Mouse (Mus musculus) spleen, adult 2 months (tissue): ENCODE measurements around the gene Ly86.

Experiments
- CTCF ChIP-seq: fragments of 200-500 bp; IDR thresholded peaks from 2 replicates; pipeline ENCODE4 v1.5.1; 2011; ENCODE audit warnings: mild to moderate bottlenecking, inconsistent platforms; ENCODE audit not compliant: insufficient read depth, insufficient read length, insufficient replicate concordance; ENCODE audit errors: extremely low read depth
- POLR2A ChIP-seq: fragments of 200-500 bp; IDR thresholded peaks from 2 replicates; pipeline ENCODE4 v1.6.1; 2011; ENCODE audit warnings: low read depth, low read length, inconsistent platforms

GRCm38 (mm10) chr13:37302877-37303276 lies 42.1 kb upstream of the Ly86 start:
- TF ChIP-seq CTCF (no peak), POLR2A (no peak)
